Mouse (Mus musculus) cortical plate, adult 2 months (tissue): ENCODE results near the gene Ntm.

Experiments
- CTCF ChIP-seq: fragments of 200-500 bp; IDR thresholded peaks from 2 replicates; pipeline ENCODE4 v1.5.1; 2011; ENCODE audit warnings: mild to moderate bottlenecking, control low read depth, low read length; ENCODE audit not compliant: insufficient read depth; ENCODE audit errors: extremely low read depth
- POLR2A ChIP-seq: fragments of 200-500 bp; IDR thresholded peaks from 2 replicates; pipeline ENCODE4 v1.6.1; 2011; ENCODE audit warnings: mild to moderate bottlenecking, low read length, control low read depth; ENCODE audit not compliant: insufficient read depth; ENCODE audit errors: extremely low read depth

DNA sequence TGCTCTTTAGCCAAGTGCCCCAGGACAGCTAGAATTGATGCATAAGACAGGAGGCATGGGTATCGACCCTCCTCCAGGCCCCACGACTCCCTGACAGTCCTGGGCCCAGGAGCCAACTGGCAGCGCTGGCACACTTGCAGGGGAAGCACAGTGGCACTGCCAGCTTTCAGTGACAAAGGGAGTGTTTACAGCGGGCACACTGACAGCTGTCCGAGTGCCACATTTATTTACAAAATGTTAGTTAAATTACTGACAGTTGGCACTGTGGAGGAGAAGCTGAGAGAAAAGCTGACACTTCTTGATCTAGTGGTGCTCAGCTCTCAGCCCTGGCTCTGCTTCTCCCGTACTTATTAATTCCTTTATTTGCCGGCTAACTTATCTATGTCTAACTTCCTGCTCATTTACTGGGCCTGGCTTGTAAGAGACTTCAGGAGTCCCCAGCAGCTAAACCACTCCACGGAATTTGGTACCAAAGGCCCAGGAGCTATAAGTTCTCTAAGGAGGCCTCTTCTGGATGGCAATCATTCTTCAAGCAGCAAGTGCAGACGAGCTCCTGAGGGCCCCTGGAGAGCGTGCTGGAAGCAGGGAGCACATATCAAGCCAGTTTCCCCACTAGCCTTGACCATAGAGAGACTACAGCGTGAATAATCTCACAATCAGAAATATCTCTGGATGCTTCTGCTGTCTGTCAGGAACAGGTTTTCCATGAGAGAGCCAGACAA is 572.0 kb downstream of the Ntm start:
- TF ChIP-seq CTCF (no peak), POLR2A (no peak)
